Mouse (Mus musculus): ENCODE measurements around the gene Fbxo27. TPM values are rescaled to one million over a fixed set of nuclear protein-coding genes. Genes with fewer than 3 reads are reported as not detected.

Fbxo27 gene
- total and polyA plus RNA-seq, 3 experiments = not detected

- no peak overlapping the region for H3K4me3 ChIP-seq (replicated peaks in 1 of 3; ENCODE audit: low read depth in 2 of 3, low read length in 2 of 3, poor library complexity in 1 of 3)
- H3K4me2 ChIP-seq (ENCODE audit: insufficient read depth, low read depth, poor library complexity, severe bottlenecking) = no peak overlapping the region
- no peak for DNase-seq (ENCODE audit: extremely low read depth)
- H3K27me3 ChIP-seq (replicated peaks) = no peaks in the 10 kb centered on the region
- no peaks in the 10 kb centered on the region; the same call in none of the 2 replicates for H3K79me2 ChIP-seq (replicated peaks; ENCODE audit: control insufficient read depth, extremely low read depth, insufficient read depth, poor library complexity, severe bottlenecking)
- peaks cover 0 to 23% of the 10 kb centered on the region in 2 experiments; a peak in 2 of 4 replicates for H3K4me1 ChIP-seq (ENCODE audit: control insufficient read depth in 1 of 2, insufficient read depth in 2 of 2)
- dilution Hi-C loops (cut with MboI; ENCODE audit: extremely low pct_ligation_motif_present, extremely low pct_unique_long_range_greater_than_20kb, low sequenced_read_pairs) (no loop called here), in situ Hi-C loops (cut with MboI; ENCODE audit: low pct_ligation_motif_present, low pct_unique_long_range_greater_than_20kb, low sequenced_read_pairs) (no loop called here)
- no peak overlapping the region for H3K27ac ChIP-seq (ENCODE audit: insufficient read depth, low read depth)
- peaks cover 14 to 42% of the 10 kb centered on the region in 2 experiments for H3K36me3 ChIP-seq (replicated peaks in 1 of 2; ENCODE audit: control insufficient read depth in 1 of 2, insufficient read depth in 1 of 2, low read length in 1 of 2)
- TF ChIP-seq CHD1 (IDR thresholded peaks at IDR 0.05; ENCODE audit: low read depth, low read length) (no peak), ZKSCAN1 (IDR thresholded peaks at IDR 0.05; ENCODE audit: borderline replicate concordance, low read depth, low read length) (no peak), CTCF (conservative IDR thresholded peaks at IDR 0.05 in 1 of 2, IDR thresholded peaks at IDR 0.05 in 1 of 2; ENCODE audit: low read depth in 2 of 2, low read length in 2 of 2) (no peak), POLR2A (IDR thresholded peaks at IDR 0.05; ENCODE audit: low read depth, low read length) (no peak), HCFC1 (IDR thresholded peaks at IDR 0.05; ENCODE audit: low read depth, low read length) (no peak), JUND (conservative IDR thresholded peaks at IDR 0.05; ENCODE audit: low read depth, low read length) (no peak), IRF4 (IDR thresholded peaks at IDR 0.05; ENCODE audit: low read depth, low read length) (no peak), ZNF384 (IDR thresholded peaks at IDR 0.05; ENCODE audit: low read depth, low read length) (no peak), MAZ (IDR thresholded peaks at IDR 0.05; ENCODE audit: low read depth, low read length) (no peak), E2F4 (IDR thresholded peaks at IDR 0.05; ENCODE audit: insufficient replicate concordance, low read depth, low read length) (no peak), CHD2 (IDR thresholded peaks at IDR 0.05; ENCODE audit: low read length) (no peak), NELFE (IDR thresholded peaks at IDR 0.05; ENCODE audit: low read depth, low read length) (no peak), SIN3A (IDR thresholded peaks at IDR 0.05; ENCODE audit: low read length) (no peak)
- H3K9ac ChIP-seq (ENCODE audit: insufficient read depth, low read depth) = no peak overlapping the region
- H3K9me3 ChIP-seq (replicated peaks; ENCODE audit: low read length) = peaks cover 2% of the 10 kb centered on the region
Measured at GRCm38 (mm10) chr7:28739829-28740228, 47.2 kb downstream of the Fbxo27 start.

- H3K9me3 ChIP-seq (replicated peaks; ENCODE audit: low read length) = peaks cover 2% of the 10 kb centered on the region
- H3K79me2 ChIP-seq (replicated peaks; ENCODE audit: control insufficient read depth, extremely low read depth, insufficient read depth, poor library complexity, severe bottlenecking) = no peaks in the 10 kb centered on the region; the same call in none of the 2 replicates
- peak overlapping the region; percentile 95 for H3K9ac ChIP-seq (ENCODE audit: insufficient read depth, low read depth)
- H3K4me3 ChIP-seq (replicated peaks in 1 of 3; ENCODE audit: low read depth in 2 of 3, low read length in 2 of 3, poor library complexity in 1 of 3) = peak overlapping the region; percentile 84 to 97 (median 86)
- in situ Hi-C loops (cut with MboI; ENCODE audit: low pct_ligation_motif_present, low pct_unique_long_range_greater_than_20kb, low sequenced_read_pairs) (no loop called here), dilution Hi-C loops (cut with MboI; ENCODE audit: extremely low pct_ligation_motif_present, extremely low pct_unique_long_range_greater_than_20kb, low sequenced_read_pairs) (no loop called here)
- H3K27me3 ChIP-seq (replicated peaks) = no peaks in the 10 kb centered on the region
- peak overlapping the region; percentile 53 for H3K4me2 ChIP-seq (ENCODE audit: insufficient read depth, low read depth, poor library complexity, severe bottlenecking)
- peaks cover 0 to 23% of the 10 kb centered on the region in 2 experiments; a peak in 2 of 4 replicates for H3K4me1 ChIP-seq (ENCODE audit: control insufficient read depth in 1 of 2, insufficient read depth in 2 of 2)
- 0 out of 2 replicates have a peak overlapping the region, but pooled peaks have one; percentile 26 for H3K27ac ChIP-seq (ENCODE audit: insufficient read depth, low read depth)
- TF ChIP-seq POLR2A (IDR thresholded peaks at IDR 0.05; ENCODE audit: low read depth, low read length) (no peak), NRF1 (IDR thresholded peaks at IDR 0.05; ENCODE audit: low read depth, low read length) (no peak), RAD21 (IDR thresholded peaks at IDR 0.05; ENCODE audit: low read depth, low read length) (peak; percentile 12), POLR2AphosphoS2 (IDR thresholded peaks at IDR 0.05; ENCODE audit: low read depth, low read length) (no peak), ZKSCAN1 (IDR thresholded peaks at IDR 0.05; ENCODE audit: borderline replicate concordance, low read depth, low read length) (no peak)
- H3K36me3 ChIP-seq (replicated peaks in 1 of 2; ENCODE audit: control insufficient read depth in 1 of 2, insufficient read depth in 1 of 2, low read length in 1 of 2) = peaks cover 19 to 51% of the 10 kb centered on the region in 2 experiments
- DNase-seq (ENCODE audit: extremely low read depth) = peak; percentile 29
Measured at GRCm38 (mm10) chr7:28740949-28741348, 48.3 kb downstream of the Fbxo27 start.
